In the genomic region with DNA sequence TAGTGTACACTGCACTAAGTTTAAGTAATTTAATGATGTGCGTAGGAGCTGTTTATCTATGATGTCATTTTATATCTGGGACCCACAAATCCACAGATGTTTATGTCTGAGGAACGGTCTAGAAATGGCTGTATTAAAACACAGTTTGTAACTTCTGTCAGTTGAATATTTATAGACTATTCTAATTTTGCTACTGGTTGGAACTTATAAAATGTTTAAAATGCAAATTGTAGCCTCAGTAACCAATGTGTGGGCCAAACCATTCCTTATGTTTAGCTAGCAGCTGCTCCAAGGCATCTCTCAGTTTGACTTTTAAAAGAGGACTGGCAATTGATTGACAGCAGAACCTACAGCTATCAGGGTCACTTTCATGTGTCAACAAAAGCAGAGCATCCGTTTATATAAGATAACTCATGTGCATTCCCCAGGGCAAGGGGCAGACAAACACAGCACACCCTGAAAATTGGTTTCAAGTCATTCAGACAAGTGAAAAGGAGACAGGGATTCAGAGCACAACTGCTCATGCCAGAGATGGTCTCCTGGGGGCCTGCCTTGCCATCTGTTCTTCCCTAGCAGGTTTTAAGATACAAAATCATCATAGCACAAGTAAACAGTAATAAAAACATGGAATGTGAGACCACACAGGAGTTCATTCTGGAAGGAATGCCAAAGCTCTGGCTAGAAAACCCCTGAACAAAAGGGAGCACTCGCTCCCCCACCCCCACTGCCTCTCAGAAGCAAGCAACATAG, we compare ENCODE assay signal across 9 mouse cellular contexts. TPM values are rescaled to one million over a fixed set of nuclear protein-coding genes. Genes with fewer than 3 reads are reported as not detected.
DNase-seq lines count a peak whose midpoint lies in the region; ATAC-seq and TF ChIP-seq lines count a peak whose summit lies in the region.
"Had no signal": no experiment of that assay in that cellular context is flagged by ENCODE, and none has a peak within 500 bp of the region (broad histone marks: within the 10 kb centered on the region; RNA-seq: fewer than 3 reads in every experiment).

No protein-coding gene starts in this region.

- no peaks in the 10 kb centered on the region for H3K9me3 ChIP-seq in embryonic facial prominence, embryonic 14.5 days (ENCODE audit: control insufficient read depth, low read length)
- H3K9me3 ChIP-seq in intestine, embryonic 16.5 days (ENCODE audit: control insufficient read depth, low read length), result no peaks in the 10 kb centered on the region
- no peaks in the 10 kb centered on the region for H3K9me3 ChIP-seq in neural tube, embryonic 15.5 days (replicated peaks)

- DNase-seq in layer of hippocampus, adult 2 months (ENCODE audit: low spot score in 2 of 2), result no peak
- DNase-seq in layer of hippocampus, adult 9-10 months (ENCODE audit: low spot score), result no peak
- peak; percentile 83 for DNase-seq in embryonic facial prominence, embryonic 14.5 days (ENCODE audit: low spot score)
- no peak for DNase-seq in kidney, adult 8-10 months
- no peak for DNase-seq in layer of hippocampus, adult 8-10 months (ENCODE audit: low spot score in 2 of 2)
- no peak for DNase-seq in heart, adult 9 months (ENCODE audit: low spot score in 2 of 2)
- DNase-seq: lung, adult 18-20 months had no signal

- WGBS in embryonic facial prominence, embryonic 14.5 days, result 46% methylated on average over 4 of the region's 4 CpGs
- WGBS in intestine, embryonic 16.5 days, result 34% methylated on average over 4 of the region's 4 CpGs
- WGBS in neural tube, embryonic 15.5 days, result 42% methylated on average over 4 of the region's 4 CpGs

- peak; percentile 80 for ATAC-seq in embryonic facial prominence, embryonic 14.5 days (ENCODE audit: low read depth)
- ATAC-seq in intestine, embryonic 16.5 days, result peak; percentile 62
- no peak; the same call in 1 of the 2 replicates for ATAC-seq in neural tube, embryonic 15.5 days (ENCODE audit: low FRiP score)

- no peak overlapping the region for H3K4me2 ChIP-seq in embryonic facial prominence, embryonic 14.5 days (ENCODE audit: low read depth, low read length)
- H3K4me2 ChIP-seq in intestine, embryonic 16.5 days (ENCODE audit: low read depth, low read length), result no peak overlapping the region
- no peak overlapping the region for H3K4me2 ChIP-seq in neural tube, embryonic 15.5 days

- 0 out of 2 replicates have a peak overlapping the region, but pooled peaks have one; percentile 24 for H3K27ac ChIP-seq in layer of hippocampus, adult 2 months
- H3K27ac ChIP-seq in embryonic facial prominence, embryonic 14.5 days (replicated peaks; ENCODE audit: low read depth, low read length), result peak overlapping the region; percentile 44; the same call in 1 of the 2 replicates
- peak overlapping the region; percentile 39; the same call in 1 of the 2 replicates for H3K27ac ChIP-seq in intestine, embryonic 16.5 days (ENCODE audit: low read length)
- peak overlapping the region; percentile 46 for H3K27ac ChIP-seq in neural tube, embryonic 15.5 days (replicated peaks)

- no peak for TF ChIP-seq CTCF in layer of hippocampus, adult 2 months (conservative IDR thresholded peaks at IDR 0.05)

- H3K36me3 ChIP-seq in embryonic facial prominence, embryonic 14.5 days (ENCODE audit: control insufficient read depth, insufficient read depth, low read length), result no peaks in the 10 kb centered on the region
- no peaks in the 10 kb centered on the region for H3K36me3 ChIP-seq in intestine, embryonic 16.5 days (ENCODE audit: control insufficient read depth, insufficient read depth, low read length)
- no peaks in the 10 kb centered on the region for H3K36me3 ChIP-seq in neural tube, embryonic 15.5 days

- H3K4me3 ChIP-seq in layer of hippocampus, adult 2 months, result no peak overlapping the region
- no peak overlapping the region for H3K4me3 ChIP-seq in embryonic facial prominence, embryonic 14.5 days (ENCODE audit: low read depth, low read length)
- no peak overlapping the region for H3K4me3 ChIP-seq in intestine, embryonic 16.5 days (ENCODE audit: low read length)
- H3K4me3 ChIP-seq in neural tube, embryonic 15.5 days (replicated peaks), result no peak overlapping the region

- peaks cover 6% of the 10 kb centered on the region for H3K4me1 ChIP-seq in embryonic facial prominence, embryonic 14.5 days (ENCODE audit: control insufficient read depth, insufficient read depth, low read length)
- peaks cover 8% of the 10 kb centered on the region; the same call in 1 of the 2 replicates for H3K4me1 ChIP-seq in intestine, embryonic 16.5 days (ENCODE audit: control insufficient read depth, insufficient read depth, low read length)
- H3K4me1 ChIP-seq in neural tube, embryonic 15.5 days, result peaks cover 5% of the 10 kb centered on the region; the same call in 1 of the 2 replicates

- no peaks in the 10 kb centered on the region for H3K27me3 ChIP-seq in embryonic facial prominence, embryonic 14.5 days (replicated peaks; ENCODE audit: control insufficient read depth, insufficient read depth, low read length)
- no peaks in the 10 kb centered on the region for H3K27me3 ChIP-seq in intestine, embryonic 16.5 days (replicated peaks; ENCODE audit: control insufficient read depth, insufficient read depth, low read length)
- no peaks in the 10 kb centered on the region for H3K27me3 ChIP-seq in neural tube, embryonic 15.5 days (replicated peaks)

- no peak overlapping the region for H3K9ac ChIP-seq in embryonic facial prominence, embryonic 14.5 days (ENCODE audit: low read depth, low read length)
- H3K9ac ChIP-seq in intestine, embryonic 16.5 days (ENCODE audit: low read depth, low read length), result no peak overlapping the region
- no peak overlapping the region for H3K9ac ChIP-seq in neural tube, embryonic 15.5 days (replicated peaks)

RNA-seq across cellular contexts. Expression of a gene that starts 48.0 kb away (rescaled TPM):
- 10 to 100 TPM; 60.4 to 64.6 TPM for total RNA-seq in layer of hippocampus, adult 2 months (2021)
- 198 and 210 TPM in 2 replicates for polyA plus RNA-seq in embryonic facial prominence, embryonic 14.5 days (2014; fragmentation: Nextera tagmentation; extraction: Ambion mirVana)
- polyA plus RNA-seq in intestine, embryonic 16.5 days (2015; fragmentation: Nextera tagmentation; extraction: Ambion mirVana), result 182 and 206 TPM in 2 replicates
- 221 and 231 TPM in 2 replicates for polyA plus RNA-seq in neural tube, embryonic 15.5 days (2015; fragmentation: Nextera tagmentation; extraction: Ambion mirVana)
- total RNA-seq in layer of hippocampus, adult 8-10 months (2022), result 10 to 100 TPM; 56.9 to 81.3 (median 72.5) TPM
